Mouse (Mus musculus) mature B cell (primary cell): Measurements from ENCODE around the gene Sec22c.

Experiments used
- in situ Hi-C: fragments of 300-500 bp; cut with MboI; formaldehyde crosslinking; loops from 2 replicates; pipeline ENCODE4 v1.14.3; 2019

The Sec22c gene

DNA sequence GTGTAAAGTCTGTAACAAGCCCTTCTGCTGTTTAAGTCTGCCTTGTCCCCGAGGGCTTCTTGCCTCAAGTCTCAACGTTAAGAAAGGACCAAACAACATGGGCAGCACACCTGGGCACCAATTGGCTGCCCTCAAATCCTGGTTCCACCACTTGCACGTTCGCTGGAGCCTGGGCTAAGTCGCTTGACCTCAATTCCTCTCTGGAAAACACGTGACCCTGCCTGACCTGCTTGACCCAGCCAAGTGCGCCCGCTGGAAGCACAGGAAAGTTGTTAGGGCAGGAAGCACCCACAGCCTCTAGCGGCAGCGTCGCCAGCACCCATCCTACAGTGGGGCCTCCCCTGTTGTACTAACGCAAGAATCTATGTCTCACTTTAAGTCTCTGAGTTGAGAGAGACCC, 10.6 kb downstream of the Sec22c start:
- in situ Hi-C loops = no loop called here

DNA sequence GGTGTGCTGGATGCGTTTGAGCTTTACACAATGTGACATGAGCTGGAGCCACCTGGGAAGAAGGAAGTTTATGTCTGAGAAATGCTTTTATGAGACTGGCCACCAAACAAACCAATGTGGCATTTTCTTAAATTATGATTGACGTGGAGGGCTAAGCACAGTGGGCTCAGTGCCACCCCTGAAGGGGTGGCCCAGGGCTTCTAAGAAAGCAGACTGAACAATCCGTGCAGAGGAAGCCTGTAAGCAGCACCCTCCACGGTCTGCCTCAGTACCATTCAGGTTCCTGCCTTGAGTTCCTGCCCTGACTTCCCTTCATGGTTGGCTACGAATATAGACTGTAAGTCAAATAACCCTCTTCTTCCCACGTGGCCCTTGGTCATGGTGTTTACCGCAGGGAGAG, 14.6 kb downstream of the Sec22c start:
- in situ Hi-C loops = no loop called here

DNA sequence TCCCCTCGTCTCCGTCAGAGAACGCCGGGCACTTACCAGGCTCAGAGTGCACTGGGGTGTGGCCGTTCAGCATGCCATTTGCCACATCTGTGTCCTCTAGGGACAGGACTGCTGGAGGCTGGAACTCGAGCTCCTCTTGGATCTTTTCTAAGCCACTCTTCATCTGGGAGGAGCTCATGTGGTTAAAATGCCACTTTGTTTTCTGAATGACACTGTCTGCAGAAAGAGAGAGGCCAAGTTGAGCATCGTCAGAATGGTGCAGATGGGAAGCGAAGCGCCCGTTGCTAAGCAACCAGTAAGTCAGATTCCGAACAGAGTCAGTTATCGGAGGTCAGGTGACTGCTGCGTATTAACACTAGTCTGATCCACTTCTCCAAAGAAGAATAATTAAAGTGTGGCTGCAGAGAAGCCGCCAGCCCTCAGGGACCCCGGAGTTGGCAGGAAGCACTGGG, 15.1 kb downstream of the Sec22c start:
- in situ Hi-C loops = no loop called here

DNA sequence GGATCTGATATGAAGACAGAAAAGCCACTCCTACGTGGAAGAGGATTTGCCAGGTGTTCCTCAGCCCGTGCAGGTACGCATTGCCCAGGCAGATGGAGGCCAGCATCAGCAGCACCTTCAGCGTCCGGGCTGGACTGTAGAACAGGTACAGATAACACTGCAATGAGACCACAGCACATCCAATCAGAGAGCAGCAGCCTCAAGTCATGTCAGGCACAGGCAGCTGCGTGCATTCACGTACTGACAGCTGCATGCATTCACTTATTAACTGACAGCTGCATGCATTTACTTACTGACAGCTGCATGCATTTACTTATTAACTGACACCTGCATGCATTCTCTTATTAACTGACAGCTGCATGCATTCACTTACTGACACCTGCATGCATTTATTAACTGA, 20.6 kb downstream of the Sec22c start:
- in situ Hi-C loops = no loop called here

DNA sequence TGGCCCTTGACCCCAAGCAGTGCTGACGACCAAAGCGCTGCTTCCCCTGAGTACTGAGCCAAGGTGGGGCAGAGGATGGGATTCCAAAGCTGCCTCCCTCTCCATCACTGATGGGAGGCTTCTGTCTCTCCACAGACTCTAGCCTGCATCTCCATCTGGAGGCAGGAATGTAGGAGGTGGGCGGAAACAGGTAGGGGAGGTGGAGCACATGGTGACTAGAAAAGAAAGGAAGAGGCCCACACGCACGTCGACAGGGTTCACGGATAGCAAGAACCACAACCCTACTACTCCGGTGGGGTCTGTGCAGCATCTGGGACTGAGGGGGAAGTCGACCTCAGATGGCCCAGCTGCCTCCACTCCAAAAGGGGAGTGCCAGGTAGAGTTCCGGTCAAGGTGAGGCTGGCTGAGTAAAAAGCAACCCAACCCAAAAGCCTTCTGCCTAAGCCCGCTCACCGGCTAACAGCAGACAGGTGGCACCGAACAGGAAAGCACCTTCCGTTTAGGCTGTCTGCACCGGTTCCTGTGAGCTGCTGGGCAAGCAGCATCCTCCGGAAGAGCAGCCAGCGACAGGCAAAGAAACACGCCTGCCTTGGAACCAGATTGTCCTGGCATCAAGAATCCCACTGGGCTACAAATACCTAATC, 23.1 kb downstream of the Sec22c start:
- in situ Hi-C loops = no loop called here

DNA sequence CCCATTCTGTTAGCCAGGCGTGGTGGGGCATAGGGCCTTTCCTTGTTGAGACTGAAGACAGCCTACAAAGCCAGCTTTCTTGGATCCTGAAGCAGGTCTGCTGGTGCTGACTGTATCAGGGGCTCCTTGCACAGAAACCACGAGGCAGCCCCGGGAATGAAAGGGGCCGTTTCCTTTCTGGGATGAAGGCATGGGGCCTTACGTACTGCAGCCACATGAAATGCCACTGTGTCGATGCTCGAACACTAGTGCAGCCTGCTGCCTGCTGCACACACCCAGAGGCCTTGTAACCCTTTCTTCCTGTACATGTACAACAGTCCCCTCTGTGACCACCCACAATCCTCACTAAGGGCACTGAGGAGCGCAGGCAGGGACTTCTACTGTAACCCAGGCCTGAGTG, 24.1 kb downstream of the Sec22c start:
- in situ Hi-C loops = no loop called here

DNA sequence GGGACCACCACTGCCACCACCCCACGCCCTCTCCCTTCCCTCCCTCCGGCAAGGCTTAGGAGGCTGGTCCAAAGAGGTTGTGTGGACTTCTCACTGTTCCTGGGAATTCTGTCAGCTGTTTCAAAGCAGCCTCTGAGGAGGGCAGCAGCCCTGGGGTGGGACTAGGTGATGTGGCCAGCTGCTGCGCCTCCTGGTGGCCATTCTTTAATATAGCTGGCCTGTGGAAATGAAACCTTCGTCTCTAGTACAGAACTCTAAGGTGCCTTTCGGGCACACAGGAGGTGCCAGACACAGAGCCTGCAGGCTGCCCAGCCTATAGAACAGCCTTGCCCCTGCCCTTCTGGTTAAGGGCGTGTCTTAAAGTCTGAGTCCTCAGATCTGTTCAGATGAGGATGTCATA, 25.7 kb downstream of the Sec22c start:
- in situ Hi-C loops = no loop called here

DNA sequence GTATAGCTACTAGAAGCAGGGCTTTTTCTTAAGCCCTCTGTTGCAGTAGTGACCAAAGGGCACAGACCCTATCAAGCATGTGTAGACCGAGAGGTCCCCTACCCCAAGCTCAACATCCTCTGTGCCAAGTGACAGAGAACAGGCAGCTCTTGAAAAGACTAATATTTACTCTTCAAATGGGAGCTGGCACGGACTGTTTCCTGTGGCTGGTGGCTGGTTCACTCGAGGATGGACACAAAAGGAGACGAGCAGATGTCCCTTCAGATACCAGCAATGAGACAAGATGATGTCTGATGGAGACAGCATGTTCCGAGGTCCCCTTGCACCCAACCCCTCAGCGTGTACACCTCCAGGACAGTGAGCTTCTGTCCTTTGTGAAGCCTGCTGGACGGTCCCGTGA, 27.8 kb downstream of the Sec22c start:
- in situ Hi-C loops = no loop called here

DNA sequence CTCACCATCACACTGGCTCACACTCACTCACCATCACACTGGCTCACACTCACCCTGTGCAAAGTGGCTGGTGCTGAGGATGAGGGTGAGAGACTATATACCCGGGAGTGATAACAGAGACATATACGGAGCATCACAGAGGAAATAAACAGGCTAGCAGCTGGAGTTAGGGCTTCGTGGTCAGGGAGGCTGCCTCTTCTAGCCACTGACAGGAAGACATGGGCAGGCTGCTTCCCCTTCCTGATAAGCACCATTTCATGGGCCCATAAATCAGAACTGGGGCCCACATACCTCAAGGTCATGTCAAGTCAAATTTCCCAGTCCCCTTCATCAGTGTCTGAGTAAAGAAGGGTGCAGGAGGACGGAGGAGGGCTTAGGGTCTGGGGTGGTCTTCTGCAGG, 28.2 kb downstream of the Sec22c start:
- in situ Hi-C loops = no loop called here

DNA sequence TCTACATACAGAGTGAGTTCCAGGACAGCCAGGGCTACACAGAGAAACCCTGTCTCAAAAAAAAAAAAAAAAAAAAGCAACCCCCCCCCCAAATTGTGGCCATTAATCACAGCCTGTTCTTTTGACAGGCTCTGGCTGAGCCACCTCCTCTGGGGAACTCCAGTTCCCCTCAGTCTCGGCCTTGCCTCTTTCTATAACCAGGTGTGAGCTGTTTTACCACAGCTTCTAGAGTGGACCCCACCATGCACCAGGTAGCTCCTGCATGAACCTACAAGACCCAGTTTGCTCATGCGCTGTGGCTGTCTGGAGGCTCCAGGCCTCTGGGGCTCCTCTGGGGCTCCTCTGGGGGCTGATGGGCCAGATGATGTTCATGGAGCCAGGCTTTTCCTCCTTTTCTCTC, 29.7 kb downstream of the Sec22c start:
- in situ Hi-C loops = no loop called here

DNA sequence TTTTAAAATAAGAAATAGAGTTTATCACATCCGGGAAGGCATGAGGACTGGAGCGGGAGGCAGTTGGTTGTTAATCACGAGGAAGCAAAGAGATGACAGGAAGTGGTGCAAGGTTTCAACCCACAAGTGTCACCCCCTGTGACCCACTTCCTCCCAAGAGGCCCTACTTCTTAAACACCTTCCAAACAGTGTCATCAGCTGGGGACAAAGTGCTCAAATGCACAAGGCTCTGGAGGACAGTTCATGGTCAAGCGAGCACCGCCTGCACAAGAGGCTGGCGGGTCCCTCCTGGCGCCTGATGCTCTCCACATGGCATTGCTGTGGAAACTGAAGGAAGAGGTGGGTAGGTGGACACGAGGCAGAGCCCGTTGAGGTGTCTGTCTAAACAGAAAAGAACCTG, 30.3 kb downstream of the Sec22c start:
- in situ Hi-C loops = no loop called here

DNA sequence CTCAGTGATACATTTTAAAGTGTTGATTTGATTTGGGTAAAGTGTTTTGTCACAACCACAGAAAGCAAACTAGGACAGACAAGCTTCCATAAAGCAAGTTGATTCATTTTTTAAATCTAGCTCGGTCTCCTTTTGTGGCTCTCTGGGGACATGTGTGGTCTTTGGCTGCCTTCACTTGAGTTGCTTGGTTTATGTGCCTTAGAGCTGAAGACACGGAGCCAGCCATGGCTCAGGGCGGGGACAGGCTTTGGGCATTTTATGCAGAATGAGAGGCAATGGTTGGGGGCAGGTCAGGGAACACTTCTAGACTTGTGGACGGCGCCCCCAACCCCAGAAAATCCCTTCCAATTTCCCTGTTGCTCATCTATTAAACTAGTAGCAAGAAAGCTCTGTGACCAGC, 31.6 kb downstream of the Sec22c start:
- in situ Hi-C loops = no loop called here

DNA sequence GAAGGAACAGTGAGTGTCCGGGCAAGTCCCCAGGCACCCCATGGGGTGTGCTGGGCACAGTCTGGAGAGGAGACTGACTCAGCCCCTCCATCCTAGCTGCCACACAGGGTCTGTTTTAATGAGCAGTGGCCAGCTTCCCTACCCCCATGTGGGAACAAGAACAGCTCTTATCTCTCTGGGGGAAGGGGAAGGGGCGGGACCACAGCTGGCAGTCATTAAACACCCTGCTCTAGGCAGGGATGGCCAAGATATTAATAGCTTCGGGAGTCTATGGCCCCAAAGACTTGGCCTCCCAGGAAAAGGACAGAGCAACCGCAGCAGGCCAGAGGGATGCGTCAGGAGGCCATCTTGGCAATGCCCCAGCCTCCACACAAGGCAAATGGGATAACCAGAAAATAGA, 33.0 kb downstream of the Sec22c start:
- in situ Hi-C loops = no loop called here

DNA sequence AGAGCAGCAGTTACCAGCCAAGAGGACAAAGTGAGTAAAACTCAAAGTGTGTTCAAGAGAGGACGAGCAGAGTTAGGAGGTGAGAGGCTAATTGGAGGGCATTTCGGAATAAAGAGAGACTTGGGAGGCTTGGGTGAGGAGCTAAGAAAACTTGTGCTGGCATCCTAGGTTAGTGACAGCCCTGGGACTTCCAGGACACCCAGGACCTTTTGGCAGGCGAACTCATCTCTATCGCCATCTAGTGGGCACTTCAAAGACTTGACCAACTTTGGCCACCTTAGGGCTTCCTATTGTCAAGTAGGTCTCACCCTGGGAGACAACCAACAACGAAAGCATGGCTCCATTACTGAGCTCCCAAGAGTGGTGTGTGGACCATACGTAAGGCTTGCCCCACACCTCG, 34.0 kb downstream of the Sec22c start:
- in situ Hi-C loops = no loop called here

DNA sequence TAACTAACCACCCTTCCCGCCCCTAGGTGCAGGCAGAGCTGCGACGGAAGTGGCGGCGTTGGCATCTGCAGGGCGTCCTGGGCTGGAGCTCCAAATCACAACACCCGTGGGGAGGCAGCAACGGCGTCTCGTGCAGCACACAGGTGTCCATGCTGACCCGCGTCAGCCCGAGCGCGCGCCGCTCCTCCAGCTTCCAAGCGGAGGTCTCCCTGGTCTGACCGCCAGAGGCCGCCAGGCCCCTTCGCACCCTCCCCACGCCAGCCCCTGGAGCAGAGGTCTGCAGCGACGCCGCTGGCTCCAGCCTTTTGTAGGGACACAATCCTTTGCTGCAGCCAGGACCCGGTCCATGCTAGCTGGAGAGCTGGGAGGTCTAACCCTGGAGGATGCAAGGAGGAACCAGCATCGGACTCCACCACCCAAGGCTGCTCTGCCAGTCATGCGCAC, 35.9 kb downstream of the Sec22c start:
- in situ Hi-C loops = no loop called here

DNA sequence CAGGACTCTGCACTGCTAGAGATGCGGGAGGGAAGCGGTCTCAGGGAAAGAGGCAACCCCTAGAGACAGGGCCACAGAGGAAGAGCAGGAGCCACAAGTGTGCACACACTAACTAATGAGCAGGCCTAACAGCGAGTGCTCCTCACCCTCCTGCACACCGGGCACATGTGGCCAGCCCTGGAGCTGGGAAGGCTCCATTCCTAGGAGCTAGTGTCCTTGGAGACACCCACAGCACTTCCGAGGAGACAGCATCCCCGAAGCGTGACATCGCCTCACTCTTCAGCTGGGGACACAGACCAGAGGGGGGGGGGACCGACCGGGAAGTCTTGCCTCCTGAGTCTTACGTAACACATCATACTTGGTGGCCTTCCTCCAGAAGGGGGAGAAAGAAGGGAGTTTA, 37.5 kb downstream of the Sec22c start:
- in situ Hi-C loops = no loop called here

DNA sequence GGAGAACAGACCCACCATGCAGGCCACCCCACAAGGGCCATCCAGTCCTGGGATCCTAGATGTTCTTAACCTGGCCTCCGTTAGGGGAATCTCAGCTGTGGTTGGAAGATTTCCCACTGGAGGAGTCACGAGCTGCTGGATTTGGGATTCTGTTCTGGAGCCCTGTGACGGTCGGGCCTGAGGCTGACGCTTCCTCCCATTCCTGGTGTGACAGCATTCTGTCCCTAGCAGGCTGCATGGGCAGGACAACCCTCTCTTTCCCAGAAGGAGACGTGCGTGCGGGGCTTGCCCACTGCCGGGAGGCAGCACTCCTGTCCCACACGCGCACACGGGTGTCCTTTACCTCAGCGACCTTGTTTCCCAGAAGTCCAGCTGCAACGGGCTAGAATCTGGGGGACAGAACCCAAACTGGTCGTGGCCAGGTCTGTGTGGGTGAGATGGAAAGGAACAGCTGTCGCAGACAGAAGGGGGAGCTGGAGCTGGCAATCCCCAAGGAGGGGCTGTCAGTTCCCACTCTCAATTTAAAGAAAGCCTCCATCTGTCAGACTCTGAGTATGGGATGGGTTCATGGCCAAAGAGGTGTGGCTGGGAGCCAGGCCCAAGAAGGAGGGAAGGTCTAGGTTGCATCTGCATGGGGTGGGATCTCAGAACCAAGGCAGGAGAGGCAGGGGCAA, 38.2 kb downstream of the Sec22c start:
- in situ Hi-C loops = no loop called here

DNA sequence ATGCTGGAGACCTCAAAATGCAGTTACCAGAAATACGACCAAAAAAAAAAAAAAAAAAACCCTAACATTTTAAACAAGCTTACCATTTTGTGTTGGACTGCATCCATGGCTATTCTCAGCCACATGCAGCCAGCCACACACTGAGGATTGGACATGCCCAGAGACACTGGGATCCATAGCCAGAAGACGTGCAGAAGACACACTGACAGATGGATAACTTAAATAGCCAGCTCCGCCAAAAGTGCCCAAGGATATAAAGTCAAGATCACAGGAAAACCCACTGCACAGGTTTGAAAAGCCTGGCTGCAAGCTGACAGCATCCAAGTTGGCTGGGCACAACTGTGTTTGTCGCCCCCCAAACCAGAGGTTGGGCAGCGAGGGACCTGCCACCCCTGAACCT, 41.2 kb downstream of the Sec22c start:
- in situ Hi-C loops = no loop called here

DNA sequence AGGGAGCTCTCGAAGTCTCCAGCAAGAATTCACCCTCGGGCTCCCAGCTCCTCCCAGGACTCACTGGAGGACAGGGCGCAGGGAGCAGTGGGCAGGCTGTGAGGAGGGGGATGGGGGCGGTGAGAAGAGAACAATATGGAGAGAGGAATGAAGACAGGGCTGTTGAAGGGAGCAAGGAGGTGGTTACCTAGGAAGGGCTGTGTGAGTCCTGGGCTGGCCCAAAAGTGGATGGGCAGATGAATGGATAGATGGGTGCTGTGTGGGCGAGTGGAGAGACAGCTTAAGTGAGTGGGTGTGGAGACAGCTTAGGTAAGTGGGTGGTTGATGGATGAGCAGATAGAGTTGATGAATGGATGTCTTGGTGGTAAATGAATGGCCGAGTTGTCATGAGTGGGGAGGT, 41.8 kb downstream of the Sec22c start:
- in situ Hi-C loops = no loop called here

DNA sequence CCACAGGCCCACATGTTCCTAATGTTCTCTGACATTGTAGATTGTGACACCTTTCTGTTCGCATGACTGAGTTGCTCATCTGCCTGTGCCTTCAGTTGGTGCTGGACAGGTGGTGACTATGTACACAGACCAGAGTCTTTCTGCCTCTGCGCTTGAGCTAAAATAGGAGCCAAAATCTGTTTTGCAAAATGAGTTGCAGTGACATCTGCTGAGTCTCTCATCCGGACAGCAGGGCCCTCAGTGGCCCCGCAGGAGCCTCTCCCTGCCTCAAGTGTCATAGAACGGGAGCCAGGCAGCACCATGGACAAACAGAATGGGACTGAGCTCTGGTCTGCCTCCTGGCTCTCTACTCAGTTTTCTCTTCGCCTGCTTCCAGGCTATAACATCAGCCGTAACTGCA, 45.5 kb downstream of the Sec22c start:
- in situ Hi-C loops = no loop called here

DNA sequence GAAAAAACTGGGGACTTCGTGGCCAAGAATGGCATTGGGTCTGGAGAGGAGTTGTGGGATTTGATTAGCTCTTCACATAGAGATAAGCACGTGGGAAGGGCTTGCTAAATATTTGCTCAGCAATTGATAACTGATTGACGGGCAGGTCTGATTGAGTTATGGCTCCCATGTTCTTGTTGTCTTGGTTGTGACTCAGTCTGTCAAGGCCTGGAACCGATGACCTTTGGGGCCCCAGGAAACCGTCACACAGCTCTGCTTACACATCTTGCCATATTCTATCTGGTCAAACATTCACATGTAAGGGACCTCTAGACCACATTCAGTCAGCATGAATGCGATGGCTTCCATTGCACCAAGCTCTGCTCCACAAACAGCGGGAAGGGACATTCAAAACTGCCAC, 47.0 kb downstream of the Sec22c start:
- in situ Hi-C loops = no loop called here

DNA sequence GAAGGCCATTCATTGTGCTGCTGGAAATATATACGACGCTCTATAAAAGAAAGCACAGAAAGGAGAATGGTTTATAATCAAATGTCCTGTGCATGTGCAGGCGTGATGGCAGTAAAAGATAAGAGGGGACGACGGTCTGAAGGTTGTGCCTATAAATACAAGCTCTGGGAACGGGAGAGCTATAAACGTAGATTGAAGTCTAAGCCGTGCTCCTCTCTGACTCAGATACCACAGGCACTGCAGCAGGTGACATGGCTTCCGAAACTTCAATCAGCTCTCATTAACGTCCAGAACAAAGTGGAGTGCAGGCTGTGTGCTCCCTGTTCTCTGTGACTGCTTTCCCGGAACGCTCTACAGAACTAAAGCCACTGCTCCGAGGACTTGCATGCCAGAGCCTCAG, 48.1 kb downstream of the Sec22c start:
- in situ Hi-C loops = no loop called here

DNA sequence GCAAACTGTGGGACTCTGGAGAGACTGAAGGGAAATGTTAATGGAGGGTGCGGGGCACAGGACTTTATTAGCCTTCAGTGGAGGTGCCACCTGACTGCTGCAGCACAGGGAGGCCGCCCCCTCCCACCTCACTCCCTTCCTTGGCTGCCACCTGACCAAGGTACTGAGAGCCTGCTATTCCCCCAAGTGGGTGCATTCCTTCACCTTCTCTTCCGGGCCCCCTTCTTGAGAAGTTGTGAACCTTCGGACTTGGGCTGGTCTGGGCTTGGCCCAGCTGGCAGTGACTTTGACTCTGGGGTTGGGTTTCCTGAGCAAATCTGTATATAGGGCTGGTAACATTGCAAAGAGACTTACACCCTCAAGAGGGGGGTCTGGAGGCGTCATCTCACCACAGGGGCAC, 49.0 kb downstream of the Sec22c start:
- in situ Hi-C loops = no loop called here

DNA sequence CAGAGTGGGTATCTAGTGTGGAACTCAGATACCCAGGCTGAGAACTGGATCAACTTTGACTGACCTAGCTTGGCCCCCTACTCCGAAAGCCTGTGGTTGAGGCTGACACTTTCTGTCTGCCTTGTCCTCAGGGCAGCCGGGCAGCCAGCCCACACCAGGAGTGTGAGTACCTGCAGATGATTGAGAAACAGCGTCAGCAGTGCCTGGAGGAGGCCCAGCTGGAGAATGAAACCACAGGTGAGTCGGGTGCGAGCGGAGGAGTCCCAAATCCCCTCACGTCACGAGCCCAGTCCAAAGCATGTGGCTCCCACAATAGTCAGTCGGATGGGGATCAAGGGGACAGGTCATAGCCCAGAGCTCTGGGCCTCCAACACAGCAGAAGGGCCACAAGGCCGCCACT, 51.6 kb downstream of the Sec22c start:
- in situ Hi-C loops = no loop called here
